Mouse (Mus musculus) adrenal gland, adult (tissue): Measurements from ENCODE around the gene Fbxo21.

ENCODE experiments used
- DNase-seq, 2 experiments: peaks; one replicate each; pipeline ENCODE4 v3.0.0; 2022 to 2023; ENCODE audit warnings: low spot score in 1 of 2; ENCODE audit not compliant: inconsistent age in 2 of 2

Fbxo21 gene

DNA sequence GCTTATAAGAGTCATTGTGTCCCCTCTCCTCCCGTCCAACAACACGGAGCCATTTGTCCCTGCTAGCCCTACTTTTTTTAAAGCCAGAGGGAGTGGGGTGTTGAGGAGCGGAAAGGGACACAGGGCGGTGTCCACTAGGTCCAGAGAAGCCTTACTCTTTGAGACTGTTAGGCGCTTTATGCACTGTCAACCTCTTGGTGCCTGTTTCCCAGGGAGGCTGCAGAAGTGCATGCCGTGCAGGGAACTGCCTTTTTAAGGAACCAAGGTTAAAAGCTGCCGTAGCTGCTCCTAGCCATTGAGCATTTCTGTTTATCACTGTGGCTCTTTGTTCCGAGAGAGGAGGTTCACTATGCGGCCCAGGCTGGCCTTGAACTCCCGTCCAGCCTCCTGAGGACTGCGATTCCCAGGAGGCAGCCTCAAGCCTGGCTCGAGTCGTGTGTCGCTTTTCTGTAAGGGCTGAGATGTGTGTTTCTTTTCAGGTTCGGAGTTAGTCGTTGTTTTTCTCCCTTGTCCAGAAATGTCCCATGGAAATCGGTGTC, 1.7 kb downstream of the Fbxo21 start:
- DNase-seq, result peak; percentile 71 to 85

GRCm38 (mm10) chr5:117979082-117979481, 2.6 kb downstream of the Fbxo21 start:
- DNase-seq, result peak in 1 of 2 experiments; percentile 21

DNA sequence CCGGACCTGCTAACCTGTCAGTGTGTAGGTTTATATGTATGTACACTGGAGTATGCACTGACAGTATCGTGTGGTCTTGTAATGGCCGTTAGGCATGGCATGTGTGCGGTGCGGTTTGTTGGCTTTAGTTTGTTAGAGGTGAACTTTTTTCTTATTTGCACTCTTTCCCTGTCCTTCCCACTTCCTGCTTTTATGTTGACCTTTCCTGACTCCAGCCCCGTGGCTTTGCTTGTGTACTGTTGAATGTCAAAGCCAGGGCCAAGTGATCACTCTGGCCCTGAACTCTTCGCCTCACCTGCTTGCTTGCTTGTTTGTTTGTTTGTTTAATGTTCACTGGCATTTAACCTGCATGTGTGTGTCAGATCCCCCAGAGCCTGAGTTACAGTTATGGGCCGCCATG, 4.4 kb downstream of the Fbxo21 start:
- DNase-seq, result peak in 1 of 2 experiments; percentile 22

GRCm38 (mm10) chr5:117981943-117982342, 5.4 kb downstream of the Fbxo21 start:
- DNase-seq, result no peak

- DNase-seq, result peak in 1 of 2 experiments; percentile 58
Observed at GRCm38 (mm10) chr5:117986327-117986726, 9.8 kb downstream of the Fbxo21 start.

GRCm38 (mm10) chr5:117987891-117988290, 11.4 kb downstream of the Fbxo21 start:
- DNase-seq, result peak in 1 of 2 experiments; percentile 49

- DNase-seq, result peak; percentile 54 to 67
Observed at GRCm38 (mm10) chr5:117988367-117988766, 11.8 kb downstream of the Fbxo21 start.

DNA sequence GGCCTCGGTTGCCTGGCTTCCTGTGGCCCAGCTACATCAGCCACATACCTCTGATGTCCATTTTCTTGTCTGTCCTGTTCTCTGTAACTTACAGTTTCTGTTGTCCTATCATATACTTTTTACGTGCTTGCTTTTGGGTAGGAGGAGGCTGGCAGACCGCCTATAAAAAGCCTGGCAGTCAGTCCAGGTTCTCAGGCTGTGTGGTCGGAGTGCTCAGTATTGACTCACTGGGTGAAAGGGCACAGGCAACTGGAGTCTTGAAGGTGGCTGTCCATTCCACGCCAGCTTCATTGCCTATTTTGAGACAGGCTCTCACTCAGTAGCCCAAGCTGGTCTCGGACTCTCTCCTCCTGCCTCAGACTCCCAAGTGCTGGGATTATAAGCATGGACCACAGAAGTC, 13.2 kb downstream of the Fbxo21 start:
- DNase-seq, result peak; percentile 67 to 80

GRCm38 (mm10) chr5:117990957-117991356, 14.4 kb downstream of the Fbxo21 start:
- peak; percentile 53 to 76 for DNase-seq

GRCm38 (mm10) chr5:117993550-117993949, 17.0 kb downstream of the Fbxo21 start:
- DNase-seq, result peak; percentile 21 to 30

GRCm38 (mm10) chr5:117995372-117995901, 18.9 kb downstream of the Fbxo21 start:
- DNase-seq, result peak; percentile 68 to 88

DNA sequence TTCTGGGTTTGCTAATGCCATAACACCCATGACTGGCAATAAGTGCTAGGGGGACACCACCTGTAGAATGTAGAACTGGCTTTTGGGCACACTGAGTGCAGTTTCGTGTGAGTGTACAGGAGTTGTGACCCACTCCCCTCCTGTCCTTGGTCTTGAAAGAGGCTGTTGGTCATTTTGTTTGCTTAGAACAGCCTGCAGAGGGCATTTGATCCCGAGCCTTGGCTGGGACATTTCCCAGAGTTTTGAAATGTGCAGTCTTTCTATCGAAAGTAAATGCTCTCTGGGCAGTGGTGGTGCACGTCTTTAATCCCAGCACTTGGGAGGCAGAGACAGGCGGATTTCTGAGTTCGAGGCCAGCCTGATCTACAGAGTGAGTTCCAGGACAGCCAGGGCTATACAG, 19.4 kb downstream of the Fbxo21 start:
- DNase-seq, result peak in 1 of 2 experiments; percentile 80

- DNase-seq, result no peak
Observed at GRCm38 (mm10) chr5:117996581-117996980, 20.1 kb downstream of the Fbxo21 start.

- no peak for DNase-seq
Observed at GRCm38 (mm10) chr5:117997434-117997970, 21.0 kb downstream of the Fbxo21 start.

DNA sequence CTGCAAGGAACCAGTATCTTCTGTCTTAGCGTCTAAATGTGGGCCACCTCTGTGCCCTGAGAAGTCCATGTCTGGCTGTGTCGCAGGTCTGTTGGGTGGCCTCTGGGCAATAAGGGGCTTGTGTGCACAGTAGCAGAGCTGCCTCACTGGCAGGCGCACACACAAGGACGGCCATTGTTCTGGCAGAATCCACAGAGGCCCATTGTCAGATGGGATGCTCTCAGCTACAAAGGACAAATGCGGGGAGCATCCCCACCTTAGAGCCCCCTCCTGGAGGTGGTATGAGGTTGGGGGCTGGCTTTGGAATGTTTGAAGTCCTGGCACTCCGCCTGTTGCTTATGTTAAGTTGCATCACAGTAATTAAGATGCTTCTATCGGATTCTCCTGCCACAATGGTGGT, 22.5 kb downstream of the Fbxo21 start:
- no peak for DNase-seq

DNA sequence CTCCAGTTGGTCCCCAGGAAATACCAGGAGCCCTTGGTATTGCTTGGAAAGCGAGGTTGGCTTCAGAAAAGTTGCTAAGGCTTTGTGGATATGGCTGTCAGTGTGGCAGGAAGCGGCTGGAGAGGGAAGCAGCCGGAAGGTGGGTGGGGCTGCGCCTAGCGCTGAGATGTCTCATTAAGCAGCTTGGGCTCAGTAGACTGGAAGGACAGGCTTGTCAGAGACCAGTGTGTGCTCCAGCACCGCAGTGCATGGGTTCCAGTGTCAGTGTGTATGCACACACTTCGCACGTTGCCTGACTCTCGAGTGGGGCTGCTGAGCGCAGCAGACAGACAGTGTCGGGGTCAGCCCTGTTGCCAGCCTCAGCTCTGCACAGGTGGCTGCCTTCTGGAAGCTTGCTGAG, 23.1 kb downstream of the Fbxo21 start:
- no peak for DNase-seq

GRCm38 (mm10) chr5:118002059-118002458, 25.5 kb downstream of the Fbxo21 start:
- DNase-seq, result peak; percentile 65 to 88

- DNase-seq, result peak; percentile 71 to 89
Observed at GRCm38 (mm10) chr5:118004619-118005018, 28.1 kb downstream of the Fbxo21 start.

DNA sequence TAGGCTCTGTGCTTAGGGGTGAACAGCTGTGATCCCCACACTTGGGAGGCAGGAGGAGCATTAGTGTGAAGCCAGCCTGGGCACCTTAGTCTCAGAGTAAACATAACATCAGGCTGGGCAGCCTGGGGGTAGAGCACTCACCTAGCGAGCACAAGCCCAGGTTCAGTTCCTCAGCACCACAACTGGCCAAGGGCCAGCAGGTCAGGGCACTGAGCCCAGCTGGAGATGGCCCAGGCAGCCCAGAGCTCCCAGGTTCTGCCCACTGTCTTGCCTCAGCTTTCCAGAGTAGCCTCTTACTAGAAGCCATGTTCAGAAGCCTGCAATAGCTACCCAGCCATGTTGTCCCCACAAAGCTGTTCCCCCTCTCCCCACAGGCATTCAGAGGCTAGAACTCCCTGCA, 29.2 kb downstream of the Fbxo21 start:
- DNase-seq, result no peak

GRCm38 (mm10) chr5:118008344-118008743, 31.8 kb downstream of the Fbxo21 start:
- DNase-seq, result peak; percentile 81 to 87

GRCm38 (mm10) chr5:118010872-118011271, 34.3 kb downstream of the Fbxo21 start:
- no peak for DNase-seq

- DNase-seq, result peak in 1 of 2 experiments; percentile 63
Observed at GRCm38 (mm10) chr5:118011796-118012195, 35.3 kb downstream of the Fbxo21 start.

GRCm38 (mm10) chr5:118015028-118015427, 38.5 kb downstream of the Fbxo21 start:
- DNase-seq, result peak; percentile 98 to 99
